Mouse (Mus musculus): Measurements from ENCODE around the gene Reg3g.
"Not testable (repeated sequence)": the region's sequence is repeated elsewhere in the genome, so short reads cannot be mapped to it uniquely, and the experiment has no call there.

The Reg3g gene

DNA sequence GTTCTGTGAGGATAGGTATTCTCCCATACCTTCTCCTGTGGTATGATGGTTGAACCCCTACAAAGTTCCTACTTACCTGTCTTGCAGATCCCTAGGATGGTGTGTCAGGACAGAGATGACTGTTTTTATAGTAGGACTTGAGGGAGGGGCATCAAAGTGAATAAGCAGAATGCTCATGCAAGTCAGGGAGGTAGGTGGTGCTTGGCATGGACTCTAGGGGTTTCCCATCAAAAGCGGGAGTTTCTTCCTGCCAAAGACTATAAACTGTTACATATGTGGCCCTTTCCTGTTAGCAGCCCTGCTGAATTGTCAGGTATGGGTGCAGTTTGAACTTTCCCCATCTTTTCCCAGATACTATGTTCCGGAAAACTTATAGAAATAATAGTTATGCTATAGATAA is at the start of gene Reg3g:
Reg3g (minus strand) TSS at position 101 of the 400 bp plus-strand sequence.
- no peak for DNase-seq (ENCODE audit: low read depth, low spot score)

GRCm38 (mm10) chr6:78515777-78516446 is 47.2 kb upstream of the Reg3g start:
- no peak for DNase-seq (ENCODE audit: low read depth, low spot score)

DNA sequence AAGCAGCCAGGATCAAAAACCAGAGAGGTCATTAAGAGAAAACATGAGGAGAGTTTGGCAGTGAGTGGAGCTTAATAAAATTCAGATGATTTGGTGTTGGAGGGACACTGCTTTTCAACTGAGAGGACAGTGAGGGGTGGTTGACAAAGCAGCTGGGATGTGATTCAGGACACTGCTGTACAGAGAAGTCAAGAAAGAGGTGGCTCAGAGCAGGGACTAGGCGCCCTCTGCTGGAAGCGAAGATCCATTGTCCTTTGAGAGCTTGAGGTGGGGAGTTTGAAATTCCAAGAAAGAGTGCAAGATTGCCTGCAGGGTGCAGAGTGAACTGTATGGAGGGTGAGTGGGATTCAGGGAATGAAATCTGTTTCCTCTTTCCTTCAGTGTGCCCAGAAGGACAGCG is 44.2 kb upstream of the Reg3g start:
- no peak for DNase-seq (ENCODE audit: low read depth, low spot score)

- no peak for DNase-seq (ENCODE audit: low read depth, low spot score)
These were observed 41.7 kb upstream of the Reg3g start for GRCm38 (mm10) chr6:78510173-78510900.

DNA sequence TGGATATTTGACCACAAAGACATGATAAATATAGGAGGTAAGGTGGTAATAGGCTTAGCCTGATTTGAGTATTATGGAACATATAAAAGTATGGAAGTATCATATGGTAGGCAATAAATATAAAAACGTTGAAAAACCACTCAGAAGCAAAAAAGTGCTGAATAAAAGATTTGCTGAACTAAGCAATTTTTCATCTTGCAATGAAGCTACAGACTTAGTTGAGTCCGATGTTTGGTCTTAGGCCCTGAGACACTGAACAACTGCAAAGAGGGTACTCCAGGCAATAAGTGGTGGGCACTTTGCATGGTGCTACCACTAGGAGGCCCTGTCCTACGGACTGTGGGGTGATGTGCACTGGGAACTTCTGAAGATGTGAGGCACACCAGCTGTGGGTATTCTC is 37.1 kb upstream of the Reg3g start:
- DNase-seq (ENCODE audit: low read depth, low spot score) = no peak

- no peak for DNase-seq (ENCODE audit: low read depth, low spot score)
These were observed 26.0 kb upstream of the Reg3g start for GRCm38 (mm10) chr6:78494633-78495032.

DNA sequence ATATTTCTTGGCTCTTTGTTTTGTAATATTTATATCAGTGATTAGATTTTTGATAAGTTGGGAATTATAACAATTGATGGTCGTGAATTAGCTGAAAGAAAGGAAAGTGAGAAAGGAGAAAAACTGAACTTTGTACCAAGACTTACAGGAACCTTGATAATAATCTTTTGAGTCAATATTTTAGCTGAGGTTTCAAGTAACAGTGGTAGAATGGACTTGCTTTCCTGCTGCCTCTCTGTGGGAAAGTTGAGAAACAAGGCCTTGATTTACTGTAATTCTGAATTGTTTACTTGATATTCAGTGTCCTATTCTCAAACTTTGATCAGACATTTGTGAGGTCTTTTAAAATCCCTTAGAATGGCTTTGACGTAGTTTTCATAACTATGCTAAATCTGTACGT is 615 bp upstream of the Reg3g start:
- DNase-seq (ENCODE audit: low read depth, low spot score) = no peak

DNA sequence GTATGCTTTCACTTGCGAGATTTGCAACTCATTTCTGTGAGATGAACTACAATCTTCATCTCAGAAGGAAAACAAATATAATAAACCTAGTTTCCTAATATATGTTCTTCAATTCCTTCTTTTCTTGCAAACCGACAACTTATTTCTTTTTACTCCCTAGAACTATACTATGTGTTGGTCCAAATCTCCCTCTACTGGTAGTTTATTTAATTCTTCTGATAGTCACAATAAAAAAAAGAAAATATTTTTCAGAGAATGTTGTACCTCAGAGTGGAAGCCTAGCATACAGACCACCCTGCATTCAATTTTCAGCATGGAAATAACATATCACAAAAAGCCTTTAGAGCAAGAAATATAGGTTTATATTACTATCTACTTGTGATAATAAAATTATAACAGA is 5.4 kb downstream of the Reg3g start:
- DNase-seq (ENCODE audit: low read depth, low spot score) = no peak

- DNase-seq (ENCODE audit: low read depth, low spot score) = no peak
These were observed 6.3 kb downstream of the Reg3g start for GRCm38 (mm10) chr6:78462360-78462759.

- peak; percentile 46 for DNase-seq (ENCODE audit: low read depth, low spot score)
These were observed 8.4 kb downstream of the Reg3g start for GRCm38 (mm10) chr6:78460191-78460825.

DNA sequence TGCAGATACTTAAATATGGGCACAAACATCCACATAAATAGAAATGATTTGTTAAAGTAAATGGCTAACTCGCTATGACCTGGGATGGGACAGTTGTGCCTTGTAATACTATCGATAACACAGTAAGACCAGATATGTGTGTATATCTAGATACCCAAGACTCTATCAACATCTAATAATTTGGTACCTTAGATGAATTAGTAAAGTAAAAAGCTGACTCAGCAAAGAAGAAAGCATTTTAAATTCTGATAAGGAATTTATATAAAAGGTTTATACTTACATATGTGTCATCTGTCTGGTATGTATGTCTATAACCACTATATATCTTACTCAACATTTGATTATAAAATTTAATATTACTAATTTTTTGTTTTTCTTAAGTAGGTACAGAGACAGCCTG is 15.9 kb downstream of the Reg3g start:
- DNase-seq (ENCODE audit: low read depth, low spot score) = no peak

DNA sequence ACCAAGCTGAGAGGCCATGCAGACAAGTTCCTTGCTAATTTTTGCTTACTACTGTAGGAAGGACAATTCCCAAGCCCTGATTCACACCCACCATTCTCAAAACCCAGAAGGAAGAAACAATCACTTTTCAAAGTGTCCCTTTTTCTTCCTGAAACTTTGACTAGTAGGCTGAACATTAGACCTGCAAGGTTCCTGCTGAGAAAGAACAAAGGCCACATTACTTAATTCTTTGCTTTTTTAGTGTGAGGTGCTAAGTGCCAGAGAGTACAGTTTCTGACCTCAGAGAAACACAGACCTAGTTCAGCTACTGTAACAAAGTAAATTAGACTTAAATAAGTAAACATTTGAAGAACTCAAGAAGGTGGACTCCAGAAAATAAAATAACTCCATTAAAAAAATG is 20.3 kb downstream of the Reg3g start:
- DNase-seq (ENCODE audit: low read depth, low spot score) = no peak

DNA sequence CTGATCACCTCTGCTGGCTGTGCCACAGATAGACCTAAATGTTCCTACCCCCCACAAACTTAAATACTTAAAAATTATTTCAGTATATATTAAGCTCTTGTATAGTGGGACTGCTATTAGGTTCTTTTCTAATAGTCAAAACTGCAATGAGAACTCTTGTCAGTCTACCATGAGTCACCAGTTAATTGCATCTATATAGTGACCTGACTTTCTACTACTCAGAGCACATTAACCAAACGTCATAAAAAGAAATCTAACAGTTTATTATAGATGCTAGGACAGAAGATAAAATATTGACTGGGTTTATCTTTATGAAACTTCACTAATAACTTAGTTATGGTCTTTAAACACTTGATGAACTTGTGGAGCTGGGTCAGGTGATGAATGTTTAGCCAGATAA is 21.5 kb downstream of the Reg3g start:
- DNase-seq (ENCODE audit: low read depth, low spot score) = no peak

DNA sequence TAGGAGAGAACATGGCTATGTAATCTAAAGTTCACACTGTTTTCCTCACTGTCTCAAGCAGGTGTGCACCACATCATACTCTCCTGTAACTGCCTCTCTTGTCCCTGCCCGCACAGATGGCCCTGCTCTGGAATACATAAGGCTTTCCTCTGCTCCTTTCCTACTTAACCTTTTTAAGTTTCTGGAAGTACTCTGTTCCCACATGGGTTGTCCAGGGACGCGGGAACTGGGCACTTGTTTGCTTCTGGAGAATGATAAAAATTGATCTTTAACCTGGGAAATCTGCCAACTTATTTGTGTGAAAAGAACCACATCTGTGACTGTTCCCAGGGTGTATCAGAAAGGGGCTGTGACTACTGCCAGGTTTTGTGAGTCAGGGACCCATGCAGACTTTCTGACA is 43.2 kb downstream of the Reg3g start:
- DNase-seq (ENCODE audit: low read depth, low spot score) = no peak

DNA sequence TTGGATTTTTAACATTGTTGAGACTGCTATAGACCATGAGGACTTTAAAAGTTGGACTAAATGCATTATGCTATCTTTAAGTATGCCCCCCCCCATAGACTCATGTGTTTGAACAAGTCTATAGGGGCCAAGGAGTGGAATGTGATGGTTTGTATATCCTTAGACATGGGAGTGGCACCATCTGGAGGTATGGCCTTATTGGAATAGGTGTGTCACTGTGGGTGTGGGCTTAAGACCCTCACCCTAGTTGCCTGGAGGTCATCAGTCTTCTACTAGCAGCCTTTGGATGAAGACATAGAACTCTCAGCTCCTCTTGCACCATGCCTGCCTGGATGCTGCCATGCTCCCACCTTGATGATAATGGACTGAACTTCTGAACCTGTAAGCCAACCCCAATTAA is 46.3 kb downstream of the Reg3g start, which contains the start of gene Reg1:
Reg1 (plus strand) TSS at position 301 of the 400 bp plus-strand sequence.
- DNase-seq (ENCODE audit: low read depth, low spot score) = not testable (repeated sequence)
